Mouse (Mus musculus): ENCODE results near the gene Mydgf.

DNA sequence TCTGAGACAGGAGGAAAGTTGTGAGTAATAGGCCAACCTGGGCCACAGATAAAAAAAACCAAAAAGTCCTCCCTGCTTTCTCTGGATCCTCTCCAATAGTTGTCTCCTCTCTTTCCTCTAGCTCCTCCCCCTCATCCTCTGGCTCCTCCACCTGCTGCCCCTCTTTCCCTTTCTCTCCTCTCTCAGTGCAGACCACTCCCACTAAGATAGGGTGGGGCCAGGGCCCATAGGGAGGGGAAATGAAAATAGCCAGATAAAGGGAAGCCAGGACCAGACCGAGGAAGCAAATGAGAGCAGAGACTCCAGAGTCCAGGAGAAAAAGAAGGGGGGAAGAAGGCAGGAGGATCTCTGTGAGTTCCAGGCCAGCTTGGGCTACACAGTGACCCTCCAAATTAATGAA lies 41.2 kb upstream of the Mydgf start:
- no peak for TF ChIP-seq CTCF (IDR thresholded peaks at IDR 0.05; ENCODE audit: control insufficient read depth, insufficient read depth, insufficient replicate concordance, low read depth, low read length)
- no peak for TF ChIP-seq POLR2A (IDR thresholded peaks at IDR 0.05; ENCODE audit: control insufficient read depth, low read depth, low read length)
